Mouse (Mus musculus) CH12.LX (cell line): ENCODE results near the gene Atad5. TPM values are rescaled to one million over a fixed set of nuclear protein-coding genes. Genes with fewer than 3 reads are reported as not detected.

Source experiments
- DNase-seq: peaks from one replicate; pipeline ENCODE4 v3.0.0-alpha.2; 2013; ENCODE audit errors: extremely low read depth
- H3K27ac ChIP-seq: 2 replicates; pipeline ENCODE4 v1.5.1; 2012; ENCODE audit warnings: low read depth, mild to moderate bottlenecking, control low read depth, moderate library complexity; ENCODE audit not compliant: insufficient read depth
- H3K27me3 ChIP-seq: replicated peaks from 2 replicates; pipeline ENCODE3; 2012; ENCODE audit warnings: inconsistent platforms
- H3K36me3 ChIP-seq, 2 experiments: replicated peaks in 1 of 2; 2 replicates each; pipeline versions ENCODE3 to v1.6.1; 2012; ENCODE audit warnings: inconsistent platforms in 1 of 2, low read length in 1 of 2, mild to moderate bottlenecking in 1 of 2, mixed read lengths in 1 of 2, moderate library complexity in 1 of 2; ENCODE audit not compliant: control insufficient read depth in 1 of 2, insufficient read depth in 1 of 2
- H3K4me1 ChIP-seq, 2 experiments: 2 replicates each; pipeline ENCODE4 v1.6.1; 2012; ENCODE audit warnings: inconsistent platforms in 1 of 2, moderate library complexity in 1 of 2; ENCODE audit not compliant: insufficient read depth in 2 of 2, control insufficient read depth in 1 of 2
- H3K4me2 ChIP-seq: 2 replicates; pipeline ENCODE4 v1.6.1; 2012; ENCODE audit warnings: low read depth, mild to moderate bottlenecking, control low read depth; ENCODE audit not compliant: poor library complexity, insufficient read depth, severe bottlenecking
- H3K4me3 ChIP-seq, 3 experiments: fragments of 150-350 bp in 1 of 3; sonication (generic) in 1 of 3; replicated peaks in 1 of 3; 2 replicates each; pipeline versions ENCODE3 to v1.5.1; 2011 to 2012; ENCODE audit warnings: low read depth in 2 of 3, low read length in 2 of 3, mild to moderate bottlenecking in 2 of 3, moderate library complexity in 2 of 3, control low read depth in 1 of 3, improper control_type of control experiment in 1 of 3, inconsistent platforms in 1 of 3, mixed read lengths in 1 of 3; ENCODE audit not compliant: poor library complexity in 1 of 3
- H3K79me2 ChIP-seq: replicated peaks from 2 replicates; pipeline ENCODE4 v1.6.1; 2012; ENCODE audit warnings: mild to moderate bottlenecking, moderate library complexity; ENCODE audit not compliant: control insufficient read depth, poor library complexity, insufficient read depth, severe bottlenecking; ENCODE audit errors: extremely low read depth
- H3K9ac ChIP-seq: 2 replicates; pipeline ENCODE4 v1.6.1; 2012; ENCODE audit warnings: low read depth, mild to moderate bottlenecking, control low read depth, moderate library complexity; ENCODE audit not compliant: insufficient read depth
- H3K9me3 ChIP-seq: replicated peaks from 2 replicates; pipeline ENCODE3; 2012; ENCODE audit warnings: low read length, inconsistent platforms, mixed read lengths
- BHLHE40 ChIP-seq: IDR thresholded peaks from 2 replicates; pipeline ENCODE4 v1.6.1; 2011; ENCODE audit warnings: mild to moderate bottlenecking, low read depth, low read length, improper control_type of control experiment
- CHD2 ChIP-seq: IDR thresholded peaks from 2 replicates; pipeline ENCODE4 v1.6.1; 2011; ENCODE audit warnings: low read length, improper control_type of control experiment
- CTCF ChIP-seq, 2 experiments: IDR thresholded peaks in 1 of 2; conservative IDR thresholded peaks in 1 of 2; 2 replicates each; pipeline ENCODE4 v1.5.1; 2011 to 2012; ENCODE audit warnings: low read depth in 2 of 2, low read length in 2 of 2, improper control_type of control experiment in 1 of 2, inconsistent platforms in 1 of 2, mild to moderate bottlenecking in 1 of 2, moderate library complexity in 1 of 2
- E2F4 ChIP-seq: IDR thresholded peaks from 2 replicates; pipeline ENCODE4 v1.6.1; 2011; ENCODE audit warnings: low read depth, low read length, improper control_type of control experiment; ENCODE audit not compliant: insufficient replicate concordance
- ELF1 ChIP-seq: IDR thresholded peaks from 2 replicates; pipeline ENCODE4 v1.6.1; 2014; ENCODE audit warnings: low read depth, mild to moderate bottlenecking, inconsistent platforms, low read length, improper control_type of control experiment
- EP300 ChIP-seq: IDR thresholded peaks from 2 replicates; pipeline ENCODE4 v1.6.1; 2011; ENCODE audit warnings: low read length, improper control_type of control experiment
- GABPA ChIP-seq: IDR thresholded peaks from 2 replicates; pipeline ENCODE4 v1.6.1; 2012; ENCODE audit warnings: low read depth, low read length, improper control_type of control experiment, inconsistent platforms; ENCODE audit not compliant: insufficient replicate concordance
- IRF4 ChIP-seq: IDR thresholded peaks from 2 replicates; pipeline ENCODE4 v1.6.1; 2014; ENCODE audit warnings: low read depth, mild to moderate bottlenecking, inconsistent platforms, low read length, improper control_type of control experiment
- JUN ChIP-seq: IDR thresholded peaks from 2 replicates; pipeline ENCODE4 v1.6.1; 2011; ENCODE audit warnings: low read depth, mild to moderate bottlenecking, low read length, improper control_type of control experiment, moderate library complexity; ENCODE audit not compliant: insufficient read depth
- JUND ChIP-seq: conservative IDR thresholded peaks from 2 replicates; pipeline ENCODE4 v1.6.1; 2011; ENCODE audit warnings: low read depth, low read length, improper control_type of control experiment
- KAT2A ChIP-seq: IDR thresholded peaks from 2 replicates; pipeline ENCODE4 v1.6.1; 2012; ENCODE audit warnings: low read length, improper control_type of control experiment, inconsistent platforms; ENCODE audit not compliant: insufficient replicate concordance
- MAX ChIP-seq: IDR thresholded peaks from 2 replicates; pipeline ENCODE4 v1.6.1; 2011; ENCODE audit warnings: low read length, improper control_type of control experiment
- MAZ ChIP-seq: IDR thresholded peaks from 2 replicates; pipeline ENCODE4 v1.6.1; 2012; ENCODE audit warnings: low read depth, mild to moderate bottlenecking, inconsistent platforms, low read length, improper control_type of control experiment, moderate library complexity
- MEF2A ChIP-seq: IDR thresholded peaks from 2 replicates; pipeline ENCODE4 v1.6.1; 2014; ENCODE audit warnings: low read depth, mild to moderate bottlenecking, inconsistent platforms, low read length, improper control_type of control experiment, borderline replicate concordance
- MYC ChIP-seq: IDR thresholded peaks from 2 replicates; pipeline ENCODE4 v1.6.1; 2011; ENCODE audit warnings: low read depth, mild to moderate bottlenecking, improper control_type of control experiment, low read length
- NELFE ChIP-seq: IDR thresholded peaks from 2 replicates; pipeline ENCODE4 v1.6.1; 2011; ENCODE audit warnings: low read depth, low read length, improper control_type of control experiment
- NRF1 ChIP-seq: IDR thresholded peaks from 2 replicates; pipeline ENCODE4 v1.6.1; 2014; ENCODE audit warnings: low read depth, mild to moderate bottlenecking, inconsistent platforms, low read length, improper control_type of control experiment, moderate library complexity
- POLR2A ChIP-seq: IDR thresholded peaks from 2 replicates; pipeline ENCODE4 v1.6.1; 2011; ENCODE audit warnings: low read depth, mild to moderate bottlenecking, improper control_type of control experiment, low read length
- RCOR1 ChIP-seq: conservative IDR thresholded peaks from 2 replicates; pipeline ENCODE4 v1.6.1; 2012; ENCODE audit warnings: low read depth, mild to moderate bottlenecking, inconsistent platforms, low read length, improper control_type of control experiment
- SIN3A ChIP-seq: IDR thresholded peaks from 2 replicates; pipeline ENCODE4 v1.6.1; 2012; ENCODE audit warnings: low read length, improper control_type of control experiment, inconsistent platforms
- TCF12 ChIP-seq: IDR thresholded peaks from 2 replicates; pipeline ENCODE4 v1.6.1; 2014; ENCODE audit warnings: low read depth, mild to moderate bottlenecking, inconsistent platforms, low read length, improper control_type of control experiment
- USF1 ChIP-seq: IDR thresholded peaks from 2 replicates; pipeline ENCODE4 v1.6.1; 2014; ENCODE audit warnings: low read depth, mild to moderate bottlenecking, inconsistent platforms, low read length, improper control_type of control experiment
- ZC3H11A ChIP-seq: IDR thresholded peaks from 2 replicates; pipeline ENCODE4 v1.6.1; 2012; ENCODE audit warnings: low read depth, mild to moderate bottlenecking, inconsistent platforms, low read length, improper control_type of control experiment
- ZMIZ1 ChIP-seq: IDR thresholded peaks from 2 replicates; pipeline ENCODE4 v1.6.1; 2012; ENCODE audit warnings: low read depth, mild to moderate bottlenecking, inconsistent platforms, low read length, improper control_type of control experiment
- ZNF384 ChIP-seq: IDR thresholded peaks from 2 replicates; pipeline ENCODE4 v1.6.1; 2012; ENCODE audit warnings: low read depth, low read length, improper control_type of control experiment, inconsistent platforms
- dilution Hi-C: fragments of 300-500 bp; cut with MboI; formaldehyde crosslinking; loops from 2 replicates; pipeline ENCODE4 v1.14.3; 2020; ENCODE audit warnings: low sequenced_read_pairs; ENCODE audit not compliant: extremely low pct_unique_long_range_greater_than_20kb, extremely low pct_ligation_motif_present
- in situ Hi-C: fragments of 300-500 bp; cut with MboI; formaldehyde crosslinking; loops from 3 replicates; pipeline ENCODE4 v1.14.3; 2019; ENCODE audit warnings: low sequenced_read_pairs, low pct_ligation_motif_present, low pct_unique_long_range_greater_than_20kb, mixed read lengths
- polyA plus RNA-seq: library from polyadenylated mRNA; unstranded; fragments of >175 nt; gene quantifications from 2 replicates; pipeline ENCODE4 v1.2.1, GENCODE M21; 2012; ENCODE audit warnings: low read depth; ENCODE audit not compliant: insufficient read length
- total RNA-seq, 2 experiments: library from RNA; depleted of rRNA; stranded (reverse); fragments of 300-350 nt in 1 of 2; fragments of >200 nt in 1 of 2; gene quantifications; 2 replicates each; pipeline ENCODE4 v1.2.3; 2012 to 2014

Atad5 gene
- total and polyA plus RNA-seq, 3 experiments: 24.0 to 46.3 (median 35.2) TPM

GRCm38 (mm10) chr11:80152376-80152775 is 63.2 kb downstream of the Atad5 start:
- Histone ChIP-seq H3K9ac (no peak overlapping the region), H3K4me3 (no peak overlapping the region), H3K4me2 (no peak overlapping the region), H3K9me3 (peaks cover 12% of the 10 kb centered on the region), H3K27ac (no peak overlapping the region), H3K4me1 (peaks cover 6 to 32% of the 10 kb centered on the region in 2 experiments), H3K27me3 (no peaks in the 10 kb centered on the region)
- in situ Hi-C loops: no loop called here
- TF ChIP-seq EP300 (no peak), MYC (no peak), BHLHE40 (no peak), CHD2 (no peak), MAZ (no peak), USF1 (no peak), JUN (no peak), NELFE (no peak), POLR2A (no peak), ZNF384 (no peak), JUND (no peak), GABPA (no peak)
- TF ChIP-seq, all 38 proteins: peak for 0
- H3K79me2 ChIP-seq: no peaks in the 10 kb centered on the region
- no peaks in the 10 kb centered on the region for H3K36me3 ChIP-seq
- dilution Hi-C loops: no loop called here
- DNase-seq: no peak

GRCm38 (mm10) chr11:80153857-80154495 is 64.8 kb downstream of the Atad5 start, which contains the start of gene Adap2:
TSS of gene Adap2 (plus strand) at chr11:80154105.
- TF ChIP-seq KAT2A (no peak), GABPA (no peak), POLR2A (no peak), MAX (no peak), ZNF384 (no peak), SIN3A (no peak), ZMIZ1 (no peak), CHD2 (no peak), EP300 (no peak), ELF1 (no peak), IRF4 (no peak), RCOR1 (no peak), MEF2A (no peak), TCF12 (no peak), USF1 (no peak), NRF1 (no peak), JUN (no peak), CTCF (conservative IDR thresholded peaks at IDR 0.05 in 1 of 2, IDR thresholded peaks at IDR 0.05 in 1 of 2; ENCODE audit: low read depth in 2 of 2, low read length in 2 of 2) (no peak), E2F4 (no peak), ZC3H11A (no peak)
- in situ Hi-C loops (no loop called here), dilution Hi-C loops (no loop called here)
- H3K4me2 ChIP-seq: no peak within 1 kb of the TSS
- H3K27ac ChIP-seq: no peak within 1 kb of the TSS
- H3K36me3 ChIP-seq: no peaks in the 10 kb centered on the region
- H3K9ac ChIP-seq: no peak within 1 kb of the TSS
- no peaks in the 10 kb centered on the region for H3K27me3 ChIP-seq
- DNase-seq: no peak
- H3K4me3 ChIP-seq: no peak within 1 kb of the TSS
- no peaks in the 10 kb centered on the region for H3K79me2 ChIP-seq
- H3K9me3 ChIP-seq: peaks cover 12% of the 10 kb centered on the region
- H3K4me1 ChIP-seq: peaks cover 6 to 26% of the 10 kb centered on the region in 2 experiments
